ENCODE assay signal across 1 mouse cellular context in the genomic region with DNA sequence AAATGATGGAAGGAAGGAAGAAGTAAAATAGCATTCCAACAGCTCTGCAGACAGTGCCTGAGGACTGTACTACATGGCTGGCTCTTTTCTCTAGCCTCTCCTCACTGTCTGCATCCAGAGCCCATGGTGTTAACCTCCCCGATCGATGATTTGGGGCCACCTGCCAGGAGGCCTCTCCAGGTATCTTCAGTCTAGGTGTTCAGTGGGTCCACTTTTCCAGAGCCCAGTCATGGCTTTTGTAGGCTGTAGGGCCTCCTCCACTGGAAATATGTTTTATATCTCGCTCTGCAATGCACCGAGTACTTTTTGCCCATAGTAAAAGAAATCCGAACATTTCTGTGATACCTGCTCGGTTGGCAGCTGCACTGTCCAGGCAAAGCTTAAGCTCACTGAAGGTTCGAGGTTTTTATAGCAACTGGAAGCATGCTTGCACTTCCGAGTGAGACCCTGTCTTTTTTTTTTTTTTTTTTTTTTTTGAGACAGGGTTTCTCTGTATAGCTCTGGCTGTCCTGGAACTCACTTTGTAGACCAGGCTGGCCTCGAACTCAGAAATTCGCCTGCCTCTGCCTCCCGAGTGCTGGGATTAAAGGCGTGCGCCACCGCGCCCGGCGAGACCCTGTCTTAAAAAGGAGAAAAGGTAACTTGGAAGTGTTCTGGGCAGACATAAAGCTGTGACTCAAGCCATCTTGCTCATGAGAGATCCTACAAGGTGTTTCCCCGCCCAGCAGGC.
TF ChIP-seq lines count a peak whose summit lies in the region.

No protein-coding gene starts in this region.

TF ChIP-seq in CH12.LX, 34 proteins besides CTCF, POLR2A, EP300 and RAD21:
- TF ChIP-seq TBP (conservative IDR thresholded peaks at IDR 0.05; ENCODE audit: low read depth, low read length) (peak; percentile 65), ZNF384 (IDR thresholded peaks at IDR 0.05; ENCODE audit: low read depth, low read length) (peak; percentile 79), ZMIZ1 (IDR thresholded peaks at IDR 0.05; ENCODE audit: low read depth, low read length) (no peak), PAX5 (IDR thresholded peaks at IDR 0.05; ENCODE audit: low read length) (no peak), JUN (IDR thresholded peaks at IDR 0.05; ENCODE audit: insufficient read depth, low read depth, low read length) (no peak), E2F4 (IDR thresholded peaks at IDR 0.05; ENCODE audit: insufficient replicate concordance, low read depth, low read length) (no peak), MYC (IDR thresholded peaks at IDR 0.05; ENCODE audit: low read depth, low read length) (no peak), USF2 (conservative IDR thresholded peaks at IDR 0.05; ENCODE audit: low read depth, low read length) (no peak), KAT2A (IDR thresholded peaks at IDR 0.05; ENCODE audit: insufficient replicate concordance, low read length) (no peak), ETS1 (conservative IDR thresholded peaks at IDR 0.05; ENCODE audit: low read depth, low read length) (no peak), IRF4 (IDR thresholded peaks at IDR 0.05; ENCODE audit: low read depth, low read length) (no peak), MAFK (IDR thresholded peaks at IDR 0.05; ENCODE audit: insufficient replicate concordance, low read length) (no peak), NELFE (IDR thresholded peaks at IDR 0.05; ENCODE audit: low read depth, low read length) (no peak), MAZ (IDR thresholded peaks at IDR 0.05; ENCODE audit: low read depth, low read length) (no peak), RCOR1 (conservative IDR thresholded peaks at IDR 0.05; ENCODE audit: low read depth, low read length) (no peak), ELF1 (IDR thresholded peaks at IDR 0.05; ENCODE audit: low read depth, low read length) (no peak), TCF12 (IDR thresholded peaks at IDR 0.05; ENCODE audit: low read depth, low read length) (no peak)
